Mouse (Mus musculus): ENCODE data around the gene Tmco1. TPM values are rescaled to one million over a fixed set of nuclear protein-coding genes. Genes with fewer than 3 reads are reported as not detected.

The Tmco1 gene
- polyA plus RNA-seq, 1 experiment from 2014 or later, result 95.7 TPM

GRCm38 (mm10) chr1:167352403-167352802 is 44.2 kb downstream of the Tmco1 start:
- Histone ChIP-seq H3K36me3 (ENCODE audit: control insufficient read depth, insufficient read depth, low read length) (no peaks in the 10 kb centered on the region), H3K4me2 (replicated peaks; ENCODE audit: low read depth, low read length) (no peak overlapping the region), H3K4me1 (replicated peaks; ENCODE audit: control insufficient read depth, insufficient read depth, low read length) (no peaks in the 10 kb centered on the region), H3K9me3 (ENCODE audit: control insufficient read depth, low read length) (no peaks in the 10 kb centered on the region), H3K27ac (ENCODE audit: low read depth, low read length) (no peak overlapping the region), H3K27me3 (ENCODE audit: control insufficient read depth, insufficient read depth, low read length) (no peaks in the 10 kb centered on the region), H3K4me3 (ENCODE audit: low read depth, low read length) (no peak overlapping the region), H3K9ac (ENCODE audit: low read depth, low read length) (no peak overlapping the region)
- 95% methylated on average over 14 of the region's 14 CpGs for WGBS
- ATAC-seq (ENCODE audit: low FRiP score) (no peak), DNase-seq (ENCODE audit: low spot score) (no peak)

GRCm38 (mm10) chr1:167357387-167357786 is 49.2 kb downstream of the Tmco1 start:
- no peaks in the 10 kb centered on the region for H3K27me3 ChIP-seq (ENCODE audit: control insufficient read depth, insufficient read depth, low read length)
- no peaks in the 10 kb centered on the region for H3K4me1 ChIP-seq (replicated peaks; ENCODE audit: control insufficient read depth, insufficient read depth, low read length)
- no peak overlapping the region for H3K4me3 ChIP-seq (ENCODE audit: low read depth, low read length)
- 96% methylated on average over 9 of the region's 9 CpGs for WGBS
- no peak overlapping the region for H3K27ac ChIP-seq (ENCODE audit: low read depth, low read length)
- no peak overlapping the region for H3K4me2 ChIP-seq (replicated peaks; ENCODE audit: low read depth, low read length)
- ATAC-seq (ENCODE audit: low FRiP score), result no peak
- no peak for DNase-seq (ENCODE audit: low spot score)
- no peaks in the 10 kb centered on the region for H3K36me3 ChIP-seq (ENCODE audit: control insufficient read depth, insufficient read depth, low read length)
- no peak overlapping the region for H3K9ac ChIP-seq (ENCODE audit: low read depth, low read length)
- no peaks in the 10 kb centered on the region for H3K9me3 ChIP-seq (ENCODE audit: control insufficient read depth, low read length)

- Histone ChIP-seq H3K4me2 (replicated peaks; ENCODE audit: low read depth, low read length) (no peak overlapping the region), H3K36me3 (ENCODE audit: control insufficient read depth, insufficient read depth, low read length) (no peaks in the 10 kb centered on the region)
- 91% methylated on average over 9 of the region's 9 CpGs for WGBS
These were observed 50.6 kb downstream of the Tmco1 start for GRCm38 (mm10) chr1:167358731-167359130.

GRCm38 (mm10) chr1:167360268-167360667 is 52.1 kb downstream of the Tmco1 start:
- no peak for DNase-seq (ENCODE audit: low spot score)
- H3K4me1 ChIP-seq (replicated peaks; ENCODE audit: control insufficient read depth, insufficient read depth, low read length), result no peaks in the 10 kb centered on the region
- no peak overlapping the region for H3K9ac ChIP-seq (ENCODE audit: low read depth, low read length)
- no peaks in the 10 kb centered on the region for H3K9me3 ChIP-seq (ENCODE audit: control insufficient read depth, low read length)
- no peaks in the 10 kb centered on the region for H3K27me3 ChIP-seq (ENCODE audit: control insufficient read depth, insufficient read depth, low read length)
- ATAC-seq (ENCODE audit: low FRiP score), result no peak
- WGBS, result 65% methylated on average over 4 of the region's 4 CpGs
- H3K4me3 ChIP-seq (ENCODE audit: low read depth, low read length), result no peak overlapping the region
- no peak overlapping the region for H3K4me2 ChIP-seq (replicated peaks; ENCODE audit: low read depth, low read length)
- H3K36me3 ChIP-seq (ENCODE audit: control insufficient read depth, insufficient read depth, low read length), result no peaks in the 10 kb centered on the region
- no peak overlapping the region for H3K27ac ChIP-seq (ENCODE audit: low read depth, low read length)

More at GRCm38 (mm10) chr1:167358731-167359130, 50.6 kb downstream of the Tmco1 start:
- no peak overlapping the region for H3K4me3 ChIP-seq (ENCODE audit: low read depth, low read length)
- no peak overlapping the region for H3K27ac ChIP-seq (ENCODE audit: low read depth, low read length)
- no peaks in the 10 kb centered on the region for H3K4me1 ChIP-seq (replicated peaks; ENCODE audit: control insufficient read depth, insufficient read depth, low read length)
- H3K9me3 ChIP-seq (ENCODE audit: control insufficient read depth, low read length), result no peaks in the 10 kb centered on the region
- DNase-seq (ENCODE audit: low spot score) (no peak), ATAC-seq (ENCODE audit: low FRiP score) (no peak)
- no peaks in the 10 kb centered on the region for H3K27me3 ChIP-seq (ENCODE audit: control insufficient read depth, insufficient read depth, low read length)
- no peak overlapping the region for H3K9ac ChIP-seq (ENCODE audit: low read depth, low read length)

GRCm38 (mm10) chr1:167362819-167363218 is 54.6 kb downstream of the Tmco1 start:
- Histone ChIP-seq H3K27me3 (ENCODE audit: control insufficient read depth, insufficient read depth, low read length) (no peaks in the 10 kb centered on the region), H3K36me3 (ENCODE audit: control insufficient read depth, insufficient read depth, low read length) (0 out of 2 replicates have a peak, but pooled peaks cover 3% of the 10 kb centered on the region), H3K9ac (ENCODE audit: low read depth, low read length) (no peak overlapping the region), H3K4me3 (ENCODE audit: low read depth, low read length) (no peak overlapping the region), H3K4me1 (replicated peaks; ENCODE audit: control insufficient read depth, insufficient read depth, low read length) (no peaks in the 10 kb centered on the region), H3K9me3 (ENCODE audit: control insufficient read depth, low read length) (no peaks in the 10 kb centered on the region), H3K27ac (ENCODE audit: low read depth, low read length) (no peak overlapping the region), H3K4me2 (replicated peaks; ENCODE audit: low read depth, low read length) (no peak overlapping the region)
- no peak for ATAC-seq (ENCODE audit: low FRiP score)
- DNase-seq (ENCODE audit: low spot score), result no peak
- WGBS, result 89% methylated on average over 4 of the region's 4 CpGs

- H3K27ac ChIP-seq (ENCODE audit: low read depth, low read length), result no peak overlapping the region
- DNase-seq (ENCODE audit: low spot score), result no peak
- H3K36me3 ChIP-seq (ENCODE audit: control insufficient read depth, insufficient read depth, low read length), result 0 out of 2 replicates have a peak, but pooled peaks cover 3% of the 10 kb centered on the region
- no peaks in the 10 kb centered on the region for H3K27me3 ChIP-seq (ENCODE audit: control insufficient read depth, insufficient read depth, low read length)
- H3K9me3 ChIP-seq (ENCODE audit: control insufficient read depth, low read length), result no peaks in the 10 kb centered on the region
- no peak overlapping the region for H3K4me3 ChIP-seq (ENCODE audit: low read depth, low read length)
- H3K9ac ChIP-seq (ENCODE audit: low read depth, low read length), result no peak overlapping the region
- no peak for ATAC-seq (ENCODE audit: low FRiP score)
- H3K4me2 ChIP-seq (replicated peaks; ENCODE audit: low read depth, low read length), result no peak overlapping the region
- WGBS, result 61% methylated on average over 5 of the region's 5 CpGs
- H3K4me1 ChIP-seq (replicated peaks; ENCODE audit: control insufficient read depth, insufficient read depth, low read length), result no peaks in the 10 kb centered on the region
These were observed 55.1 kb downstream of the Tmco1 start for GRCm38 (mm10) chr1:167363322-167363721.

GRCm38 (mm10) chr1:167365808-167366207 is 57.6 kb downstream of the Tmco1 start:
- no peak for ATAC-seq (ENCODE audit: low FRiP score)
- DNase-seq (ENCODE audit: low spot score), result no peak
- H3K36me3 ChIP-seq (ENCODE audit: control insufficient read depth, insufficient read depth, low read length), result 0 out of 2 replicates have a peak, but pooled peaks cover 3% of the 10 kb centered on the region
- no peak overlapping the region for H3K4me3 ChIP-seq (ENCODE audit: low read depth, low read length)
- H3K4me2 ChIP-seq (replicated peaks; ENCODE audit: low read depth, low read length), result no peak overlapping the region
- H3K27ac ChIP-seq (ENCODE audit: low read depth, low read length), result no peak overlapping the region
- H3K27me3 ChIP-seq (ENCODE audit: control insufficient read depth, insufficient read depth, low read length), result no peaks in the 10 kb centered on the region
- no peaks in the 10 kb centered on the region for H3K9me3 ChIP-seq (ENCODE audit: control insufficient read depth, low read length)
- no peaks in the 10 kb centered on the region for H3K4me1 ChIP-seq (replicated peaks; ENCODE audit: control insufficient read depth, insufficient read depth, low read length)
- no peak overlapping the region for H3K9ac ChIP-seq (ENCODE audit: low read depth, low read length)
- 93% methylated on average over 7 of the region's 7 CpGs for WGBS

- WGBS, result 92% methylated on average over 6 of the region's 6 CpGs
- Histone ChIP-seq H3K4me3 (ENCODE audit: low read depth, low read length) (no peak overlapping the region), H3K9me3 (ENCODE audit: control insufficient read depth, low read length) (no peaks in the 10 kb centered on the region), H3K4me1 (replicated peaks; ENCODE audit: control insufficient read depth, insufficient read depth, low read length) (no peaks in the 10 kb centered on the region), H3K9ac (ENCODE audit: low read depth, low read length) (no peak overlapping the region), H3K36me3 (ENCODE audit: control insufficient read depth, insufficient read depth, low read length) (0 out of 2 replicates have a peak, but pooled peaks cover 3% of the 10 kb centered on the region), H3K27me3 (ENCODE audit: control insufficient read depth, insufficient read depth, low read length) (no peaks in the 10 kb centered on the region), H3K4me2 (replicated peaks; ENCODE audit: low read depth, low read length) (no peak overlapping the region), H3K27ac (ENCODE audit: low read depth, low read length) (no peak overlapping the region)
- DNase-seq (ENCODE audit: low spot score) (no peak), ATAC-seq (ENCODE audit: low FRiP score) (no peak)
These were observed 58.4 kb downstream of the Tmco1 start for GRCm38 (mm10) chr1:167366621-167367020.

- H3K9me3 ChIP-seq (ENCODE audit: control insufficient read depth, low read length), result no peaks in the 10 kb centered on the region
- 0 out of 2 replicates have a peak, but pooled peaks cover 3% of the 10 kb centered on the region for H3K36me3 ChIP-seq (ENCODE audit: control insufficient read depth, insufficient read depth, low read length)
- no peaks in the 10 kb centered on the region for H3K27me3 ChIP-seq (ENCODE audit: control insufficient read depth, insufficient read depth, low read length)
- no peak overlapping the region for H3K4me3 ChIP-seq (ENCODE audit: low read depth, low read length)
- no peak for ATAC-seq (ENCODE audit: low FRiP score)
- no peak overlapping the region for H3K4me2 ChIP-seq (replicated peaks; ENCODE audit: low read depth, low read length)
- no peak overlapping the region for H3K9ac ChIP-seq (ENCODE audit: low read depth, low read length)
- H3K4me1 ChIP-seq (replicated peaks; ENCODE audit: control insufficient read depth, insufficient read depth, low read length), result no peaks in the 10 kb centered on the region
- H3K27ac ChIP-seq (ENCODE audit: low read depth, low read length), result no peak overlapping the region
- no peak for DNase-seq (ENCODE audit: low spot score)
- WGBS, result 92% methylated on average over 4 of the region's 4 CpGs
These were observed 59.8 kb downstream of the Tmco1 start for GRCm38 (mm10) chr1:167368018-167368417.

Measured in hindbrain, embryonic 11.5 days (tissue).